Mouse (Mus musculus) embryonic facial prominence, embryonic 15.5 days (tissue): ENCODE data around the gene Ccnq. TPM values are rescaled to one million over a fixed set of nuclear protein-coding genes. Genes with fewer than 3 reads are reported as not detected.
A peak's percentile ranks its signal among the peaks of the same experiment; 100 is the strongest.

Source experiments
- ATAC-seq: fragments of 200-750 bp; cut with Nextera tagmentation; 2 replicates; pipeline ENCODE4 v1.8.0; 2017; ENCODE audit warnings: low read depth, moderate TSS enrichment; ENCODE audit not compliant: insufficient number of reproducible peaks, low FRiP score, low TSS enrichment
- H3K27ac ChIP-seq: fragments of 300-500 bp; sonication (generic); replicated peaks from 2 replicates; pipeline ENCODE4 v1.5.1; 2015; ENCODE audit warnings: mild to moderate bottlenecking, inconsistent platforms
- H3K27me3 ChIP-seq: fragments of 300-500 bp; sonication (generic); 2 replicates; pipeline ENCODE4 v1.6.1; 2015; ENCODE audit warnings: inconsistent platforms
- H3K36me3 ChIP-seq: fragments of 300-500 bp; sonication (generic); 2 replicates; pipeline ENCODE4 v1.6.1; 2015; ENCODE audit warnings: mild to moderate bottlenecking, inconsistent platforms
- H3K4me1 ChIP-seq: fragments of 300-500 bp; sonication (generic); 2 replicates; pipeline ENCODE4 v1.6.1; 2015; ENCODE audit warnings: inconsistent platforms
- H3K4me2 ChIP-seq: fragments of 300-500 bp; sonication (generic); replicated peaks from 2 replicates; pipeline ENCODE4 v1.6.1; 2015; ENCODE audit warnings: mild to moderate bottlenecking, inconsistent platforms
- H3K4me3 ChIP-seq: fragments of 300-500 bp; sonication (generic); replicated peaks from 2 replicates; pipeline ENCODE4 v1.5.1; 2015; ENCODE audit warnings: mild to moderate bottlenecking, inconsistent platforms
- H3K9ac ChIP-seq: fragments of 300-500 bp; sonication (generic); 2 replicates; pipeline ENCODE4 v1.6.1; 2015; ENCODE audit warnings: inconsistent platforms
- H3K9me3 ChIP-seq: fragments of 300-500 bp; sonication (generic); replicated peaks from 2 replicates; pipeline ENCODE4 v1.6.1; 2016; ENCODE audit warnings: inconsistent platforms
- WGBS: fragments of 180-500 bp; shearing (Covaris S2); methylation state at CpG from one replicate; pipeline ENCODE4 v1.1.7; 2015; 5-methylcytosine and 5-hydroxymethylcytosine counted together
- polyA plus RNA-seq: library from polyadenylated mRNA; unstranded; fragments of >200 nt; fragmentation: Nextera tagmentation; extraction: Ambion mirVana; gene quantifications from 2 replicates; pipeline ENCODE4 v1.2.1, GENCODE M21; 2015

Gene Ccnq
- 39.8 and 41.9 TPM in 2 replicates for polyA plus RNA-seq

GRCm38 (mm10) chr11:78750885-78751842 is at the start of gene Ccnq:
Gene Ccnq, minus strand, starts transcription at chr11:78751729.
- Histone ChIP-seq H3K4me1 (peaks cover 7% of the 10 kb centered on the region), H3K9me3 (no peaks in the 10 kb centered on the region), H3K4me3 (peak within 1 kb of the TSS; percentile 67), H3K36me3 (peaks cover 16% of the 10 kb centered on the region), H3K9ac (peak within 1 kb of the TSS; percentile 58), H3K4me2 (peak within 1 kb of the TSS; percentile 75), H3K27me3 (no peaks in the 10 kb centered on the region), H3K27ac (peak within 1 kb of the TSS; percentile 85)
- WGBS = 8% methylated on average over 59 of the region's 59 CpGs
- ATAC-seq = peak; percentile 86

GRCm38 (mm10) chr11:78801094-78801493 is 49.6 kb upstream of the Ccnq start:
- WGBS = 87% methylated on average over 4 of the region's 4 CpGs
- no peak for ATAC-seq
- no peaks in the 10 kb centered on the region for H3K36me3 ChIP-seq

GRCm38 (mm10) chr11:78796072-78796729 is 44.7 kb upstream of the Ccnq start:
- H3K4me2 ChIP-seq = no peak overlapping the region
- no peak overlapping the region for H3K27ac ChIP-seq
- H3K9ac ChIP-seq = no peak overlapping the region
- peaks cover 13% of the 10 kb centered on the region for H3K4me1 ChIP-seq
- ATAC-seq = no peak
- H3K36me3 ChIP-seq = no peaks in the 10 kb centered on the region
- H3K9me3 ChIP-seq = no peaks in the 10 kb centered on the region
- WGBS = 66% methylated on average over 10 of the region's 10 CpGs
- H3K27me3 ChIP-seq = no peaks in the 10 kb centered on the region
- H3K4me3 ChIP-seq = no peak overlapping the region

More at GRCm38 (mm10) chr11:78801094-78801493, 49.6 kb upstream of the Ccnq start:
- no peak overlapping the region for H3K27ac ChIP-seq
- H3K9ac ChIP-seq = no peak overlapping the region
- no peak overlapping the region for H3K4me2 ChIP-seq
- peaks cover 13% of the 10 kb centered on the region for H3K4me1 ChIP-seq
- no peaks in the 10 kb centered on the region for H3K9me3 ChIP-seq
- H3K4me3 ChIP-seq = no peak overlapping the region
- no peaks in the 10 kb centered on the region; the same call in 1 of the 2 replicates for H3K27me3 ChIP-seq

GRCm38 (mm10) chr11:78793116-78793515 is 41.6 kb upstream of the Ccnq start:
- no peak for ATAC-seq
- Histone ChIP-seq H3K9ac (no peak overlapping the region), H3K27ac (no peak overlapping the region), H3K4me2 (no peak overlapping the region), H3K4me3 (no peak overlapping the region), H3K27me3 (no peaks in the 10 kb centered on the region), H3K4me1 (peaks cover 13% of the 10 kb centered on the region), H3K36me3 (no peaks in the 10 kb centered on the region), H3K9me3 (no peaks in the 10 kb centered on the region)
- WGBS = 76% methylated on average over 11 of the region's 11 CpGs

- ATAC-seq = no peak
- peaks cover 13% of the 10 kb centered on the region for H3K4me1 ChIP-seq
- peak overlapping the region; percentile 21; the same call in 1 of the 2 replicates for H3K4me2 ChIP-seq
- no peak overlapping the region for H3K27ac ChIP-seq
- 38% methylated on average over 11 of the region's 11 CpGs for WGBS
- H3K36me3 ChIP-seq = no peaks in the 10 kb centered on the region
- no peak overlapping the region for H3K9ac ChIP-seq
- H3K4me3 ChIP-seq = no peak overlapping the region
- H3K9me3 ChIP-seq = no peaks in the 10 kb centered on the region
- no peaks in the 10 kb centered on the region for H3K27me3 ChIP-seq
Measured at GRCm38 (mm10) chr11:78792465-78792864, 40.9 kb upstream of the Ccnq start.

- 0 out of 2 replicates have a peak overlapping the region, but pooled peaks have one; percentile 21 for H3K4me2 ChIP-seq
Measured at GRCm38 (mm10) chr11:78792055-78792454, 40.5 kb upstream of the Ccnq start.

GRCm38 (mm10) chr11:78791582-78791981 is 40.1 kb upstream of the Ccnq start:
- no peak for ATAC-seq
- Histone ChIP-seq H3K9me3 (no peaks in the 10 kb centered on the region), H3K9ac (no peak overlapping the region), H3K27me3 (no peaks in the 10 kb centered on the region), H3K4me1 (peaks cover 13% of the 10 kb centered on the region), H3K4me2 (no peak overlapping the region), H3K4me3 (no peak overlapping the region), H3K36me3 (no peaks in the 10 kb centered on the region), H3K27ac (peak overlapping the region; percentile 22; the same call in 1 of the 2 replicates)
- WGBS = 31% methylated on average over 4 of the region's 4 CpGs

More at GRCm38 (mm10) chr11:78792055-78792454, 40.5 kb upstream of the Ccnq start:
- ATAC-seq = no peak
- Histone ChIP-seq H3K27me3 (no peaks in the 10 kb centered on the region), H3K36me3 (no peaks in the 10 kb centered on the region), H3K9me3 (no peaks in the 10 kb centered on the region), H3K4me1 (peaks cover 13% of the 10 kb centered on the region), H3K9ac (no peak overlapping the region), H3K4me3 (no peak overlapping the region), H3K27ac (peak overlapping the region; percentile 22; the same call in 1 of the 2 replicates)
- WGBS = 51% methylated on average over 5 of the region's 5 CpGs

GRCm38 (mm10) chr11:78789370-78790060 is 38.0 kb upstream of the Ccnq start:
- WGBS = 87% methylated on average over 11 of the region's 11 CpGs
- H3K9ac ChIP-seq = no peak overlapping the region
- H3K4me3 ChIP-seq = no peak overlapping the region
- no peak overlapping the region for H3K27ac ChIP-seq
- H3K36me3 ChIP-seq = no peaks in the 10 kb centered on the region
- H3K4me2 ChIP-seq = no peak overlapping the region
- H3K9me3 ChIP-seq = no peaks in the 10 kb centered on the region
- H3K27me3 ChIP-seq = no peaks in the 10 kb centered on the region
- H3K4me1 ChIP-seq = peaks cover 13% of the 10 kb centered on the region
- no peak for ATAC-seq

GRCm38 (mm10) chr11:78786013-78786431 is 34.5 kb upstream of the Ccnq start:
- H3K36me3 ChIP-seq = no peaks in the 10 kb centered on the region
- no peak overlapping the region for H3K4me2 ChIP-seq
- no peaks in the 10 kb centered on the region for H3K27me3 ChIP-seq
- no peak overlapping the region for H3K4me3 ChIP-seq
- no peak for ATAC-seq
- no peaks in the 10 kb centered on the region for H3K4me1 ChIP-seq
- H3K9me3 ChIP-seq = no peaks in the 10 kb centered on the region
- 33% methylated on average over 7 of the region's 7 CpGs for whole genome bisulfite sequencing
- H3K27ac ChIP-seq = no peak overlapping the region
- no peak overlapping the region for H3K9ac ChIP-seq

GRCm38 (mm10) chr11:78782791-78783347 is 31.3 kb upstream of the Ccnq start:
- H3K27ac ChIP-seq = no peak overlapping the region
- no peak overlapping the region for H3K9ac ChIP-seq
- 57% methylated on average over 9 of the region's 9 CpGs for WGBS
- no peaks in the 10 kb centered on the region for H3K9me3 ChIP-seq
- H3K4me1 ChIP-seq = no peaks in the 10 kb centered on the region
- no peak for ATAC-seq
- H3K36me3 ChIP-seq = no peaks in the 10 kb centered on the region
- no peak overlapping the region for H3K4me2 ChIP-seq
- H3K4me3 ChIP-seq = no peak overlapping the region
- no peaks in the 10 kb centered on the region for H3K27me3 ChIP-seq
